Mouse (Mus musculus): ENCODE results near the gene Psenen. TPM values are rescaled to one million over a fixed set of nuclear protein-coding genes. Genes with fewer than 3 reads are reported as not detected.

The Psenen gene
- polyA plus RNA-seq, 1 experiment from 2014 or later, result 139 TPM

GRCm38 (mm10) chr7:30549880-30550279 is 13.5 kb downstream of the Psenen start:
- Histone ChIP-seq H3K9me3 (replicated peaks) (no peaks in the 10 kb centered on the region), H3K9ac (no peak overlapping the region), H3K4me2 (replicated peaks) (no peak overlapping the region), H3K27ac (no peak overlapping the region), H3K27me3 (0 out of 2 replicates have a peak, but pooled peaks cover 3% of the 10 kb centered on the region), H3K4me1 (peaks cover 14% of the 10 kb centered on the region), H3K4me3 (no peak overlapping the region), H3K36me3 (peaks cover 23% of the 10 kb centered on the region)
- no peak for ATAC-seq (ENCODE audit: low FRiP score)
- 93% methylated on average over 2 of the region's 2 CpGs for WGBS

GRCm38 (mm10) chr7:30544327-30544726 is 19.1 kb downstream of the Psenen start:
- H3K36me3 ChIP-seq, result peaks cover 41% of the 10 kb centered on the region
- H3K4me1 ChIP-seq, result no peaks in the 10 kb centered on the region
- no peak for ATAC-seq (ENCODE audit: low FRiP score)
- H3K4me2 ChIP-seq (replicated peaks), result no peak overlapping the region
- no peaks in the 10 kb centered on the region for H3K9me3 ChIP-seq (replicated peaks)
- no peak overlapping the region for H3K4me3 ChIP-seq
- no peak overlapping the region for H3K9ac ChIP-seq
- no peak overlapping the region for H3K27ac ChIP-seq
- H3K27me3 ChIP-seq, result no peaks in the 10 kb centered on the region
- 92% methylated on average over 2 of the region's 2 CpGs for WGBS

GRCm38 (mm10) chr7:30540572-30540971 is 22.9 kb downstream of the Psenen start:
- Histone ChIP-seq H3K4me1 (peaks cover 1% of the 10 kb centered on the region; the same call in 1 of the 2 replicates), H3K27me3 (no peaks in the 10 kb centered on the region)
- 81% methylated on average over 7 of the region's 7 CpGs for WGBS

GRCm38 (mm10) chr7:30534633-30535577 is 28.5 kb downstream of the Psenen start, which contains the start of gene Arhgap33:
Arhgap33 (minus strand) TSS chr7:30535060.
- Histone ChIP-seq H3K36me3 (peaks cover 39% of the 10 kb centered on the region), H3K4me1 (peaks cover 34% of the 10 kb centered on the region), H3K4me2 (replicated peaks) (peak within 1 kb of the TSS; percentile 83), H3K27me3 (no peaks in the 10 kb centered on the region), H3K27ac (peak within 1 kb of the TSS; percentile 93), H3K9ac (peak within 1 kb of the TSS; percentile 96), H3K9me3 (replicated peaks) (no peaks in the 10 kb centered on the region), H3K4me3 (peak within 1 kb of the TSS; percentile 77)
- ATAC-seq (ENCODE audit: low FRiP score), result peak; percentile 91
- WGBS, result under 1% methylated on average over 69 of the region's 84 CpGs

More at GRCm38 (mm10) chr7:30540572-30540971, 22.9 kb downstream of the Psenen start:
- Histone ChIP-seq H3K27ac (no peak overlapping the region), H3K4me3 (no peak overlapping the region), H3K9me3 (replicated peaks) (no peaks in the 10 kb centered on the region), H3K4me2 (replicated peaks) (no peak overlapping the region), H3K36me3 (peaks cover 33% of the 10 kb centered on the region), H3K9ac (no peak overlapping the region)
- no peak for ATAC-seq (ENCODE audit: low FRiP score)

- Histone ChIP-seq H3K36me3 (peaks cover 42% of the 10 kb centered on the region), H3K27me3 (no peaks in the 10 kb centered on the region), H3K9me3 (replicated peaks) (no peaks in the 10 kb centered on the region), H3K4me3 (peak overlapping the region; percentile 77), H3K4me1 (peaks cover 34% of the 10 kb centered on the region), H3K9ac (peak overlapping the region; percentile 96), H3K4me2 (replicated peaks) (peak overlapping the region; percentile 83), H3K27ac (peak overlapping the region; percentile 93)
- WGBS, result 5% methylated on average over 20 of the region's 26 CpGs
- peak; percentile 44 for ATAC-seq (ENCODE audit: low FRiP score)
Observed at GRCm38 (mm10) chr7:30533941-30534632, 29.3 kb downstream of the Psenen start.

GRCm38 (mm10) chr7:30532931-30533330 is 30.5 kb downstream of the Psenen start:
- Histone ChIP-seq H3K27ac (peak overlapping the region; percentile 93; the same call in 1 of the 2 replicates), H3K9ac (peak overlapping the region; percentile 96), H3K36me3 (peaks cover 48% of the 10 kb centered on the region), H3K4me2 (replicated peaks) (peak overlapping the region; percentile 83), H3K27me3 (no peaks in the 10 kb centered on the region), H3K9me3 (replicated peaks) (no peaks in the 10 kb centered on the region), H3K4me3 (peak overlapping the region; percentile 77), H3K4me1 (peaks cover 34% of the 10 kb centered on the region)
- 6% methylated on average over 8 of the region's 8 CpGs for WGBS
- ATAC-seq (ENCODE audit: low FRiP score), result peak; percentile 21

GRCm38 (mm10) chr7:30531291-30531815 is 32.1 kb downstream of the Psenen start:
- Histone ChIP-seq H3K4me1 (peaks cover 43% of the 10 kb centered on the region), H3K9me3 (replicated peaks) (no peaks in the 10 kb centered on the region), H3K4me2 (replicated peaks) (peak overlapping the region; percentile 13), H3K36me3 (peaks cover 64% of the 10 kb centered on the region), H3K9ac (peak overlapping the region; percentile 46), H3K27ac (no peak overlapping the region; the same call in 1 of the 2 replicates), H3K27me3 (no peaks in the 10 kb centered on the region), H3K4me3 (peak overlapping the region; percentile 14)
- no peak for ATAC-seq (ENCODE audit: low FRiP score)
- WGBS, result 84% methylated on average over 9 of the region's 9 CpGs

- Histone ChIP-seq H3K27me3 (no peaks in the 10 kb centered on the region; the same call in 1 of the 2 replicates), H3K4me2 (replicated peaks) (no peak overlapping the region), H3K4me3 (no peak overlapping the region), H3K9ac (peak overlapping the region; percentile 33; the same call in 1 of the 2 replicates), H3K27ac (no peak overlapping the region), H3K9me3 (replicated peaks) (no peaks in the 10 kb centered on the region), H3K4me1 (peaks cover 29% of the 10 kb centered on the region), H3K36me3 (peaks cover 99% of the 10 kb centered on the region)
- ATAC-seq (ENCODE audit: low FRiP score), result no peak
- 85% methylated on average over 14 of the region's 14 CpGs for WGBS
Observed at GRCm38 (mm10) chr7:30526981-30527380, 36.4 kb downstream of the Psenen start.

GRCm38 (mm10) chr7:30526399-30526798 is 37.0 kb downstream of the Psenen start:
- H3K27ac ChIP-seq, result peak overlapping the region; percentile 36; the same call in 1 of the 2 replicates
- H3K4me3 ChIP-seq, result no peak overlapping the region
- peaks cover 24% of the 10 kb centered on the region for H3K4me1 ChIP-seq
- peak overlapping the region; percentile 33; the same call in 1 of the 2 replicates for H3K9ac ChIP-seq
- no peak for ATAC-seq (ENCODE audit: low FRiP score)
- WGBS, result 24% methylated on average over 17 of the region's 17 CpGs
- no peak overlapping the region for H3K4me2 ChIP-seq (replicated peaks)
- no peaks in the 10 kb centered on the region; the same call in 1 of the 2 replicates for H3K27me3 ChIP-seq
- no peaks in the 10 kb centered on the region for H3K9me3 ChIP-seq (replicated peaks)
- H3K36me3 ChIP-seq, result peaks cover 95% of the 10 kb centered on the region

- Histone ChIP-seq H3K4me2 (replicated peaks) (no peak overlapping the region), H3K4me1 (peaks cover 24% of the 10 kb centered on the region), H3K36me3 (peaks cover 90% of the 10 kb centered on the region), H3K9ac (0 out of 2 replicates have a peak overlapping the region, but pooled peaks have one; percentile 33), H3K27me3 (no peaks in the 10 kb centered on the region; the same call in 1 of the 2 replicates), H3K9me3 (replicated peaks) (no peaks in the 10 kb centered on the region), H3K27ac (peak overlapping the region; percentile 36; the same call in 1 of the 2 replicates), H3K4me3 (no peak overlapping the region)
- 30% methylated on average over 10 of the region's 10 CpGs for WGBS
- no peak for ATAC-seq (ENCODE audit: low FRiP score)
Observed at GRCm38 (mm10) chr7:30525954-30526353, 37.5 kb downstream of the Psenen start.

- ATAC-seq (ENCODE audit: low FRiP score), result no peak
- peaks cover 76% of the 10 kb centered on the region for H3K36me3 ChIP-seq
- H3K4me3 ChIP-seq, result no peak overlapping the region
- no peak overlapping the region for H3K27ac ChIP-seq
- peaks cover 27% of the 10 kb centered on the region for H3K4me1 ChIP-seq
- H3K27me3 ChIP-seq, result no peaks in the 10 kb centered on the region; the same call in 1 of the 2 replicates
- H3K9me3 ChIP-seq (replicated peaks), result no peaks in the 10 kb centered on the region
- 72% methylated on average over 6 of the region's 6 CpGs for WGBS
- no peak overlapping the region for H3K4me2 ChIP-seq (replicated peaks)
- H3K9ac ChIP-seq, result no peak overlapping the region
Observed at GRCm38 (mm10) chr7:30524487-30524886, 38.9 kb downstream of the Psenen start.

Data from hindbrain, embryonic 12.5 days (tissue).